In genomic region chr6:86523242-86523754, GRCm38 (mm10) we compare ENCODE assay signal across 7 mouse cellular contexts. TPM values are rescaled to one million over a fixed set of nuclear protein-coding genes. Genes with fewer than 3 reads are reported as not detected.
DNase-seq lines count a peak whose midpoint lies in the region; ATAC-seq lines count a peak whose summit lies in the region.

No protein-coding gene starts in this region.

- peak overlapping the region; percentile 89 for H3K4me2 ChIP-seq in embryonic facial prominence, embryonic 14.5 days (ENCODE audit: low read depth, low read length)
- peak overlapping the region; percentile 68 for H3K4me2 ChIP-seq in limb, embryonic 11.5 days (ENCODE audit: low read depth, severe bottlenecking)
- H3K4me2 ChIP-seq in stomach, embryonic 15.5 days: peak overlapping the region; percentile 73

- H3K4me1 ChIP-seq in megakaryocyte, embryonic 14.5 days: peaks cover 41% of the 10 kb centered on the region
- peaks cover 13% of the 10 kb centered on the region for H3K4me1 ChIP-seq in embryonic facial prominence, embryonic 14.5 days (ENCODE audit: control insufficient read depth, insufficient read depth, low read length)
- H3K4me1 ChIP-seq in limb, embryonic 11.5 days (ENCODE audit: control insufficient read depth, insufficient read depth, low read length): peaks cover 2% of the 10 kb centered on the region; the same call in 1 of the 2 replicates
- peaks cover 7% of the 10 kb centered on the region for H3K4me1 ChIP-seq in stomach, embryonic 15.5 days

- peak overlapping the region; percentile 100 for H3K27ac ChIP-seq in embryonic facial prominence, embryonic 14.5 days (replicated peaks; ENCODE audit: low read depth, low read length)
- 0 out of 2 replicates have a peak overlapping the region, but pooled peaks have one; percentile 77 for H3K27ac ChIP-seq in limb, embryonic 11.5 days (replicated peaks; ENCODE audit: low read depth, low read length)
- peak overlapping the region; percentile 88 for H3K27ac ChIP-seq in stomach, embryonic 15.5 days

- DNase-seq in embryonic facial prominence, embryonic 14.5 days (ENCODE audit: low spot score): no peak
- no peak for DNase-seq in limb, embryonic 11.5 days (ENCODE audit: low spot score)
- no peak for DNase-seq in right cerebral cortex, adult 18-20 months
- no peak for DNase-seq in ovary, postnatal 10 days (ENCODE audit: low spot score)

- H3K4me3 ChIP-seq in megakaryocyte, embryonic 14.5 days (replicated peaks): peak overlapping the region; percentile 99
- H3K4me3 ChIP-seq in embryonic facial prominence, embryonic 14.5 days (ENCODE audit: low read depth, low read length): peak overlapping the region; percentile 96
- peak overlapping the region; percentile 84 for H3K4me3 ChIP-seq in limb, embryonic 11.5 days (ENCODE audit: low read depth, low read length)
- peak overlapping the region; percentile 84 for H3K4me3 ChIP-seq in stomach, embryonic 15.5 days (replicated peaks)

- H3K9ac ChIP-seq in embryonic facial prominence, embryonic 14.5 days (ENCODE audit: low read depth, low read length): peak overlapping the region; percentile 99
- H3K9ac ChIP-seq in limb, embryonic 11.5 days (ENCODE audit: low read length): peak overlapping the region; percentile 76
- H3K9ac ChIP-seq in stomach, embryonic 15.5 days: peak overlapping the region; percentile 64; the same call in 1 of the 2 replicates

- H3K36me3 ChIP-seq in megakaryocyte, embryonic 14.5 days (replicated peaks; ENCODE audit: low read length): peaks cover 45% of the 10 kb centered on the region
- peaks cover 19% of the 10 kb centered on the region for H3K36me3 ChIP-seq in embryonic facial prominence, embryonic 14.5 days (ENCODE audit: control insufficient read depth, insufficient read depth, low read length)
- H3K36me3 ChIP-seq in limb, embryonic 11.5 days (ENCODE audit: control insufficient read depth, insufficient read depth, low read length): 0 out of 2 replicates have a peak, but pooled peaks cover 2% of the 10 kb centered on the region
- H3K36me3 ChIP-seq in stomach, embryonic 15.5 days: peaks cover 6% of the 10 kb centered on the region; the same call in 1 of the 2 replicates

- H3K27me3 ChIP-seq in megakaryocyte, embryonic 14.5 days (replicated peaks): no peaks in the 10 kb centered on the region
- no peaks in the 10 kb centered on the region for H3K27me3 ChIP-seq in embryonic facial prominence, embryonic 14.5 days (replicated peaks; ENCODE audit: control insufficient read depth, insufficient read depth, low read length)
- H3K27me3 ChIP-seq in limb, embryonic 11.5 days (ENCODE audit: control insufficient read depth, insufficient read depth, low read length): no peaks in the 10 kb centered on the region
- no peaks in the 10 kb centered on the region for H3K27me3 ChIP-seq in stomach, embryonic 15.5 days (replicated peaks)

- no peak for ATAC-seq in megakaryocyte, adult 5-6 weeks (ENCODE audit: poor library complexity, severe bottlenecking)
- ATAC-seq in embryonic facial prominence, embryonic 14.5 days (ENCODE audit: low read depth): no peak
- ATAC-seq in limb, embryonic 11.5 days (ENCODE audit: insufficient number of reproducible peaks, low FRiP score, low TSS enrichment, low read depth): no peak
- no peak for ATAC-seq in stomach, embryonic 15.5 days (ENCODE audit: insufficient read depth, low FRiP score, low read depth)

- no peaks in the 10 kb centered on the region for H3K9me3 ChIP-seq in megakaryocyte, embryonic 14.5 days
- no peaks in the 10 kb centered on the region for H3K9me3 ChIP-seq in embryonic facial prominence, embryonic 14.5 days (ENCODE audit: control insufficient read depth, low read length)
- H3K9me3 ChIP-seq in limb, embryonic 11.5 days (ENCODE audit: control insufficient read depth, low read length): no peaks in the 10 kb centered on the region
- H3K9me3 ChIP-seq in stomach, embryonic 15.5 days: no peaks in the 10 kb centered on the region

- 43% methylated on average over 3 of the region's 3 CpGs for WGBS in embryonic facial prominence, embryonic 14.5 days
- WGBS in limb, embryonic 11.5 days: 48% methylated on average over 3 of the region's 3 CpGs
- 27% methylated on average over 3 of the region's 3 CpGs for WGBS in stomach, embryonic 15.5 days

RNA-seq across cellular contexts. Expression of gene Pcbp1, which starts 2.8 kb away (rescaled TPM):
- polyA plus RNA-seq in megakaryocyte, embryonic 14.5 days (2012; ENCODE audit: insufficient read depth, low replicate concordance): 984 and 2,235 TPM in 2 replicates
- 204 and 222 TPM in 2 replicates for total RNA-seq in megakaryocyte, adult 5-6 weeks (2015)
- 58.9 and 76.8 TPM in 2 replicates for total RNA-seq in megakaryocyte, adult 5-6 weeks (2017)
- polyA plus RNA-seq in embryonic facial prominence, embryonic 14.5 days (2014; fragmentation: Nextera tagmentation; extraction: Ambion mirVana): 397 and 402 TPM in 2 replicates
- 499 and 548 TPM in 2 replicates for polyA plus RNA-seq in limb, embryonic 11.5 days (2014; fragmentation: Nextera tagmentation; extraction: Ambion mirVana)
- polyA plus RNA-seq in stomach, embryonic 15.5 days (2015; fragmentation: Nextera tagmentation; extraction: Ambion mirVana): 518 and 529 TPM in 2 replicates
